Mouse (Mus musculus) spleen, adult 2 months (tissue): ENCODE results near the gene Fcnb. TPM values are rescaled to one million over a fixed set of nuclear protein-coding genes. Genes with fewer than 3 reads are reported as not detected.

Experiments used
- DNase-seq, 2 experiments: peaks; one replicate each; pipeline versions ENCODE4 v3.0.0 to v3.0.0-alpha.2; 2012 to 2021; ENCODE audit warnings: low spot score in 2 of 2, low read depth in 1 of 2
- H3K27ac ChIP-seq: fragments of 200-500 bp; 2 replicates; pipeline ENCODE4 v1.5.1; 2012; ENCODE audit warnings: low read length, inconsistent platforms; ENCODE audit not compliant: insufficient read depth
- H3K27me3 ChIP-seq: fragments of 200-500 bp; 2 replicates; pipeline ENCODE4 v1.6.1; 2012; ENCODE audit warnings: mild to moderate bottlenecking, moderate library complexity, low read length, inconsistent platforms; ENCODE audit not compliant: control insufficient read depth, insufficient read depth
- H3K36me3 ChIP-seq: fragments of 200-500 bp; 2 replicates; pipeline ENCODE4 v1.6.1; 2012; ENCODE audit warnings: mild to moderate bottlenecking, low read length, inconsistent platforms; ENCODE audit not compliant: control insufficient read depth, insufficient read depth
- H3K4me1 ChIP-seq: fragments of 200-500 bp; 2 replicates; pipeline ENCODE4 v1.6.1; 2011; ENCODE audit warnings: inconsistent platforms; ENCODE audit not compliant: control insufficient read depth, insufficient read depth, insufficient read length
- H3K4me3 ChIP-seq: fragments of 200-500 bp; 2 replicates; pipeline ENCODE4 v1.5.1; 2011; ENCODE audit warnings: mild to moderate bottlenecking, inconsistent platforms; ENCODE audit not compliant: insufficient read depth, insufficient read length; ENCODE audit errors: extremely low read depth
- CTCF ChIP-seq: fragments of 200-500 bp; IDR thresholded peaks from 2 replicates; pipeline ENCODE4 v1.5.1; 2011; ENCODE audit warnings: mild to moderate bottlenecking, inconsistent platforms; ENCODE audit not compliant: insufficient read depth, insufficient read length, insufficient replicate concordance; ENCODE audit errors: extremely low read depth
- POLR2A ChIP-seq: fragments of 200-500 bp; IDR thresholded peaks from 2 replicates; pipeline ENCODE4 v1.6.1; 2011; ENCODE audit warnings: low read depth, low read length, inconsistent platforms
- WGBS: fragments of 180-500 bp; shearing (Covaris S2); methylation state at CpG from one replicate; pipeline ENCODE4 v1.1.7; 2018; 5-methylcytosine and 5-hydroxymethylcytosine counted together
- polyA plus RNA-seq: library from polyadenylated mRNA; depleted of rRNA; stranded (reverse); fragments of >200 nt; gene quantifications from 2 replicates; pipeline ENCODE4 v1.2.3, GENCODE M21; 2012

Gene Fcnb
- polyA plus RNA-seq, 1 experiment, result 2.8 TPM

DNA sequence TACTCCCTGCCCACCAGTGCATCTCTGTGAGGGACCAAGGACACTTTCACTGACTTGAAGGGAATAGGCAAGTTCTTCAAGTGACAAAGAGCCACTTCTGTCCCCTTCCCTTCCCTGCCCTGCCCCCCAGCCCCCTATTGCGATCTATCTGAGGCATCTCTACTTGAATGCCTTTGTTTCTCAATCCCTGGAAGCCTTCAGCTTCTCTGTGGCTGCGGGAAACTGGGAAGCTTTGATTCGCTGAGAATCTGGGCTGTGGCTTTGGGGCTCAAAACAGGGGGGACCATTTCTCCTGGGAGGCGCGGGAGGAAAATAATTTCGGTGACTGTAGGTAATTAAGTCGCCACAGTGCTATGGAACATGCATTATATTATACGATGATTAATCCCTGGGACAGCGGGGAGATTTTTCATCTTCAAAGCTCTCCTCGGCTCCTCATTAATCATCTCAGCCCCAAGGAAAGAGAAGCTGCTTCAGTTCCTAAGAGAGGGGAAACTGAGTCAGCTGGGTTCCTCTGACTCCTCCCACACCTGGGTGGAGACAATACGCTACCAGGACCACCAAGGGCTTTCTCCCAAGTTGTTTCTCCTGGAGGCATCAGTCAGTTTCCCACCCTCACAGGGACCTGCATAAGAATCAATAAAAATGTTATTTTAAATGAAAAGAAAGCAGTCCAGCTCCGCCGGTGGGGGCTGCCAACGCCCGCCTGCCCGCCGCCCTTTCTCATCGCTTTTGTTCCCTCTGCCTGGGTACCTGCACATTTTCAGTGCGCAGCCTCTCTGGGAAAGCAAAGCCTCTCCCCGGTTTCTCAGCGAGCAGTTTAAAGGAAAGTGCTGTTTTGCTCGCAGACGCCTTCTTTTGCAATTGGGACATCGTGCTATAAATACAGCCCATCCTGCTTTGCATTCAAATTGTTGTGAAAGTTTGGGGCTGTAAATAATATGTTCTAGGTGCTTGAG, 14.1 kb upstream of the Fcnb start:
- Histone ChIP-seq H3K27me3 (no peaks in the 10 kb centered on the region), H3K4me3 (no peak overlapping the region), H3K36me3 (no peaks in the 10 kb centered on the region), H3K27ac (no peak overlapping the region), H3K4me1 (no peaks in the 10 kb centered on the region)
- DNase-seq, result no peak
- TF ChIP-seq CTCF, result no peak
- no peak for TF ChIP-seq POLR2A
- WGBS, result 24% methylated on average over 24 of the region's 24 CpGs

GRCm38 (mm10) chr2:28096751-28097309, 12.1 kb upstream of the Fcnb start:
- DNase-seq, result no peak
- 72% methylated on average over 6 of the region's 6 CpGs for WGBS
- H3K4me1 ChIP-seq, result no peaks in the 10 kb centered on the region
- H3K36me3 ChIP-seq, result no peaks in the 10 kb centered on the region
- no peak overlapping the region for H3K4me3 ChIP-seq
- H3K27me3 ChIP-seq, result no peaks in the 10 kb centered on the region
- no peak for TF ChIP-seq CTCF
- TF ChIP-seq POLR2A, result no peak
- H3K27ac ChIP-seq, result no peak overlapping the region

DNA sequence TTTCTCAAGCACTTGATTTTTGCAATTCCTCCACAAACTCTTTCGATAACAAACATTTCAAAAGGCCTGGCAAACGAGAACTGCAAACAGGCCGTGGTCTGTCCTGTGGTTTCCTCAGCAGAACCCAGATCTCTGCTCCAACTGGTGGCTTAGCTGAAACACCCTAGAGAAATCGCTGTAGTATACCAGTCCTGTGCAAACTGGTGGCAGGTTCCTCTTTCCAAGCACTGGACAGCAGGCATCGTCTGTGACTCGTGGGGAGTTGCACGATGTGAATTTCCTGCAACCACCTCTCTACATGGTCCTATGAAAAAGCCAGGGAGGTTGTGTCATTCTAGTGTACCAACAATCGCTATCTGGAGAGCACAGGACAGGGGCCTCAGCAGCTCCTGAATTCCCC, 7.4 kb upstream of the Fcnb start:
- no peak overlapping the region for H3K27ac ChIP-seq
- 13% methylated on average over 8 of the region's 8 CpGs for WGBS
- no peaks in the 10 kb centered on the region for H3K27me3 ChIP-seq
- no peaks in the 10 kb centered on the region for H3K36me3 ChIP-seq
- TF ChIP-seq CTCF (no peak), POLR2A (no peak)
- no peaks in the 10 kb centered on the region for H3K4me1 ChIP-seq
- DNase-seq, result no peak
- no peak overlapping the region for H3K4me3 ChIP-seq

DNA sequence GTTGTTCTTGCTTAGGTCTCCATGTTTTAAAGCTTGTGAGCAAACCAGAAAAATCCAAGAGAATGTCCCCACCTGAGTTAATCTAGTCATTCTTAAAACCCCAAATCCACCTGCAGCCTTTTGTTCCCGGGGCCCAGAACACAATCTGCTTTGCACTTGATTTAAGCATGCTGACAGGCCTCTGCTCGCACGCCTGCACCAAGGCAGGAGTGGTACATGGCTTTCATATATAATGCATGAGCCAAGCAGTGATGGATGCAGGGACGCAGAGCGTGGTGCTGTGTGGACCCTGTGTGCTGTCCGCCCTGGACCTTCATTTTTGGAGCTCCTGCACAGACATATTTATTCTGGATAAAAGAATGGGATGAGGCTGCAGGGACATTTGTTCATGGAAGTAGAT, 6.4 kb upstream of the Fcnb start:
- Histone ChIP-seq H3K27ac (no peak overlapping the region), H3K4me3 (no peak overlapping the region), H3K4me1 (no peaks in the 10 kb centered on the region), H3K36me3 (no peaks in the 10 kb centered on the region), H3K27me3 (no peaks in the 10 kb centered on the region)
- 90% methylated on average over 6 of the region's 6 CpGs for WGBS
- TF ChIP-seq CTCF, result no peak
- TF ChIP-seq POLR2A, result no peak
- DNase-seq, result no peak

DNA sequence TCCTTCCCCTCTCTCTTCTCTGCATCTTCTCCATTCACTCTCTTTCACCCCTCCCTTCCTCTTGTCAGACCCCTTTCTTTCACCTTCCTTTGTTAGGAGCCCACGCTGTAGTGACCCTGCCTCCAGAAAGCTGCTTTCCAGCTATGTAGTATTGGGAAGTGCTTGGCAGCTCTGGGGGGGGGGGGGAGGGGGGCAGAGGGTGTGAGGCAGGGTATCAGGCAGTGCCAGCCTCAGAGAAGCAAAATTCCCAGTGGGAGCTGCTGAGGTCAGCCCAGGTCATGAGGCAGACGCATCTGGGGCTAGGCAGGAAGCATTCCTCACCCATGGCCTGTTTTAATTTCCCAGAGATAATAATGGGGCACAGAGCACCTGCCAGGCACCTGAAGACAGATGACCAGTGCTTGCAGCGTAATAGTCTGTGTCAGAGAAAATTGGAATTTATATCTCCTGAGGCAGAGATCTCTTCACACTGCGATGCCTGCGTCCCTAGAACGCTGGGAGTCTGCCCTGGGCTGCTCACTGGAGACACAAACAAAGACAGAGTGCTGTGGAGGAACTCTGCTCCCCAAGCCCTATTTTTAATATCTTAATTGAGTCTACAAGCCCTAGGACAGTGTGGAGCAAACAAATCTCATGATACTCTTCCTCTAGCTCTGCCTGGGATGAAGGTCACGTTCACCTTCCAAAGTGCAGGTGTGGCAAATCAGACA, 5.8 kb upstream of the Fcnb start:
- Histone ChIP-seq H3K36me3 (no peaks in the 10 kb centered on the region), H3K27ac (no peak overlapping the region), H3K4me1 (no peaks in the 10 kb centered on the region), H3K4me3 (no peak overlapping the region), H3K27me3 (no peaks in the 10 kb centered on the region)
- 86% methylated on average over 7 of the region's 7 CpGs for WGBS
- DNase-seq, result no peak
- TF ChIP-seq CTCF (no peak), POLR2A (no peak)

- WGBS, result 87% methylated on average over 5 of the region's 5 CpGs
- no peaks in the 10 kb centered on the region for H3K4me1 ChIP-seq
- no peak overlapping the region for H3K27ac ChIP-seq
- no peak for DNase-seq
- TF ChIP-seq CTCF (no peak), POLR2A (no peak)
- no peak overlapping the region for H3K4me3 ChIP-seq
- H3K36me3 ChIP-seq, result no peaks in the 10 kb centered on the region
- no peaks in the 10 kb centered on the region for H3K27me3 ChIP-seq
These were observed 4.4 kb upstream of the Fcnb start for GRCm38 (mm10) chr2:28089095-28089494.

DNA sequence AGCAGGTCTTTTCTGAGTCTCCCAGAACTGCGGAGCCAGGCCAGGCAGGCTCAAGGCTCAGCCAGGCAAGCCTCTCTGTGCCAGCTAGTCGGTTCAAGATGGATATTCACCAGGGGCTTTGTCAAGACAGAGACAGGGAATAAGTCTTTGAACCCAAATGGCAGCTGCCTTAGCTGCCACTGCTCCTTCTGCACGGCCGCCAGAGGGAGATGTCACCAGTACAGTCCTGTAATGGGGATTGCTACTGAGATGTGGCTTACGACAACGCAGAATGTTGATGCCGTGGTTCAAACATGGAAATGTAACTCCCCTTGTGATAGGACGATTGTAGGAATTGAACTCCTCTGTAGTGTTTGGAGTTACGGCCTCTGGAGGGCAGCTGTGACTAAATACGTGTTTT, 1.4 kb upstream of the Fcnb start:
- no peak for DNase-seq
- H3K36me3 ChIP-seq, result no peaks in the 10 kb centered on the region
- no peak overlapping the region for H3K27ac ChIP-seq
- no peak for TF ChIP-seq CTCF
- TF ChIP-seq POLR2A, result no peak
- 88% methylated on average over 10 of the region's 10 CpGs for WGBS
- H3K4me1 ChIP-seq, result no peaks in the 10 kb centered on the region
- H3K4me3 ChIP-seq, result no peak overlapping the region
- no peaks in the 10 kb centered on the region for H3K27me3 ChIP-seq
